Mouse (Mus musculus) CH12.LX (cell line): Measurements from ENCODE around the gene Gm10447. TPM values are rescaled to one million over a fixed set of nuclear protein-coding genes. Genes with fewer than 3 reads are reported as not detected.

Source experiments
- DNase-seq: peaks from one replicate; pipeline ENCODE4 v3.0.0-alpha.2; 2013; ENCODE audit errors: extremely low read depth
- H3K27ac ChIP-seq: 2 replicates; pipeline ENCODE4 v1.5.1; 2012; ENCODE audit warnings: low read depth, mild to moderate bottlenecking, control low read depth, moderate library complexity; ENCODE audit not compliant: insufficient read depth
- H3K27me3 ChIP-seq: replicated peaks from 2 replicates; pipeline ENCODE3; 2012; ENCODE audit warnings: inconsistent platforms
- H3K36me3 ChIP-seq, 2 experiments: replicated peaks in 1 of 2; 2 replicates each; pipeline versions ENCODE3 to v1.6.1; 2012; ENCODE audit warnings: inconsistent platforms in 1 of 2, low read length in 1 of 2, mild to moderate bottlenecking in 1 of 2, mixed read lengths in 1 of 2, moderate library complexity in 1 of 2; ENCODE audit not compliant: control insufficient read depth in 1 of 2, insufficient read depth in 1 of 2
- H3K4me1 ChIP-seq, 2 experiments: 2 replicates each; pipeline ENCODE4 v1.6.1; 2012; ENCODE audit warnings: inconsistent platforms in 1 of 2, moderate library complexity in 1 of 2; ENCODE audit not compliant: insufficient read depth in 2 of 2, control insufficient read depth in 1 of 2
- H3K4me2 ChIP-seq: 2 replicates; pipeline ENCODE4 v1.6.1; 2012; ENCODE audit warnings: low read depth, mild to moderate bottlenecking, control low read depth; ENCODE audit not compliant: poor library complexity, insufficient read depth, severe bottlenecking
- H3K4me3 ChIP-seq, 3 experiments: fragments of 150-350 bp in 1 of 3; sonication (generic) in 1 of 3; replicated peaks in 1 of 3; 2 replicates each; pipeline versions ENCODE3 to v1.5.1; 2011 to 2012; ENCODE audit warnings: low read depth in 2 of 3, low read length in 2 of 3, mild to moderate bottlenecking in 2 of 3, moderate library complexity in 2 of 3, control low read depth in 1 of 3, improper control_type of control experiment in 1 of 3, inconsistent platforms in 1 of 3, mixed read lengths in 1 of 3; ENCODE audit not compliant: poor library complexity in 1 of 3
- H3K79me2 ChIP-seq: replicated peaks from 2 replicates; pipeline ENCODE4 v1.6.1; 2012; ENCODE audit warnings: mild to moderate bottlenecking, moderate library complexity; ENCODE audit not compliant: control insufficient read depth, poor library complexity, insufficient read depth, severe bottlenecking; ENCODE audit errors: extremely low read depth
- H3K9ac ChIP-seq: 2 replicates; pipeline ENCODE4 v1.6.1; 2012; ENCODE audit warnings: low read depth, mild to moderate bottlenecking, control low read depth, moderate library complexity; ENCODE audit not compliant: insufficient read depth
- H3K9me3 ChIP-seq: replicated peaks from 2 replicates; pipeline ENCODE3; 2012; ENCODE audit warnings: low read length, inconsistent platforms, mixed read lengths
- BHLHE40 ChIP-seq: IDR thresholded peaks from 2 replicates; pipeline ENCODE4 v1.6.1; 2011; ENCODE audit warnings: mild to moderate bottlenecking, low read depth, low read length, improper control_type of control experiment
- CHD1 ChIP-seq: IDR thresholded peaks from 2 replicates; pipeline ENCODE4 v1.6.1; 2012; ENCODE audit warnings: low read depth, low read length, improper control_type of control experiment, inconsistent platforms
- CTCF ChIP-seq, 2 experiments: IDR thresholded peaks in 1 of 2; conservative IDR thresholded peaks in 1 of 2; 2 replicates each; pipeline ENCODE4 v1.5.1; 2011 to 2012; ENCODE audit warnings: low read depth in 2 of 2, low read length in 2 of 2, improper control_type of control experiment in 1 of 2, inconsistent platforms in 1 of 2, mild to moderate bottlenecking in 1 of 2, moderate library complexity in 1 of 2
- E2F4 ChIP-seq: IDR thresholded peaks from 2 replicates; pipeline ENCODE4 v1.6.1; 2011; ENCODE audit warnings: low read depth, low read length, improper control_type of control experiment; ENCODE audit not compliant: insufficient replicate concordance
- ELF1 ChIP-seq: IDR thresholded peaks from 2 replicates; pipeline ENCODE4 v1.6.1; 2014; ENCODE audit warnings: low read depth, mild to moderate bottlenecking, inconsistent platforms, low read length, improper control_type of control experiment
- EP300 ChIP-seq: IDR thresholded peaks from 2 replicates; pipeline ENCODE4 v1.6.1; 2011; ENCODE audit warnings: low read length, improper control_type of control experiment
- ETS1 ChIP-seq: conservative IDR thresholded peaks from 2 replicates; pipeline ENCODE4 v1.6.1; 2012; ENCODE audit warnings: low read depth, mild to moderate bottlenecking, inconsistent platforms, low read length, improper control_type of control experiment, moderate library complexity
- GABPA ChIP-seq: IDR thresholded peaks from 2 replicates; pipeline ENCODE4 v1.6.1; 2012; ENCODE audit warnings: low read depth, low read length, improper control_type of control experiment, inconsistent platforms; ENCODE audit not compliant: insufficient replicate concordance
- NRF1 ChIP-seq: IDR thresholded peaks from 2 replicates; pipeline ENCODE4 v1.6.1; 2014; ENCODE audit warnings: low read depth, mild to moderate bottlenecking, inconsistent platforms, low read length, improper control_type of control experiment, moderate library complexity
- SIN3A ChIP-seq: IDR thresholded peaks from 2 replicates; pipeline ENCODE4 v1.6.1; 2012; ENCODE audit warnings: low read length, improper control_type of control experiment, inconsistent platforms
- SMC3 ChIP-seq: IDR thresholded peaks from 2 replicates; pipeline ENCODE4 v1.6.1; 2011; ENCODE audit warnings: low read depth, low read length, improper control_type of control experiment
- TBP ChIP-seq: conservative IDR thresholded peaks from 2 replicates; pipeline ENCODE4 v1.6.1; 2011; ENCODE audit warnings: low read depth, low read length, improper control_type of control experiment
- TCF12 ChIP-seq: IDR thresholded peaks from 2 replicates; pipeline ENCODE4 v1.6.1; 2014; ENCODE audit warnings: low read depth, mild to moderate bottlenecking, inconsistent platforms, low read length, improper control_type of control experiment
- USF2 ChIP-seq: conservative IDR thresholded peaks from 2 replicates; pipeline ENCODE4 v1.6.1; 2011; ENCODE audit warnings: low read depth, low read length, improper control_type of control experiment
- ZKSCAN1 ChIP-seq: IDR thresholded peaks from 2 replicates; pipeline ENCODE4 v1.6.1; 2012; ENCODE audit warnings: low read depth, inconsistent platforms, low read length, improper control_type of control experiment, borderline replicate concordance
- dilution Hi-C: fragments of 300-500 bp; cut with MboI; formaldehyde crosslinking; loops from 2 replicates; pipeline ENCODE4 v1.14.3; 2020; ENCODE audit warnings: low sequenced_read_pairs; ENCODE audit not compliant: extremely low pct_unique_long_range_greater_than_20kb, extremely low pct_ligation_motif_present
- in situ Hi-C: fragments of 300-500 bp; cut with MboI; formaldehyde crosslinking; loops from 3 replicates; pipeline ENCODE4 v1.14.3; 2019; ENCODE audit warnings: low sequenced_read_pairs, low pct_ligation_motif_present, low pct_unique_long_range_greater_than_20kb, mixed read lengths
- polyA plus RNA-seq: library from polyadenylated mRNA; unstranded; fragments of >175 nt; gene quantifications from 2 replicates; pipeline ENCODE4 v1.2.1, GENCODE M21; 2012; ENCODE audit warnings: low read depth; ENCODE audit not compliant: insufficient read length
- total RNA-seq, 2 experiments: library from RNA; depleted of rRNA; stranded (reverse); fragments of 300-350 nt in 1 of 2; fragments of >200 nt in 1 of 2; gene quantifications; 2 replicates each; pipeline ENCODE4 v1.2.3; 2012 to 2014

Gm10447 gene
- total and polyA plus RNA-seq, 3 experiments: not detected

DNA sequence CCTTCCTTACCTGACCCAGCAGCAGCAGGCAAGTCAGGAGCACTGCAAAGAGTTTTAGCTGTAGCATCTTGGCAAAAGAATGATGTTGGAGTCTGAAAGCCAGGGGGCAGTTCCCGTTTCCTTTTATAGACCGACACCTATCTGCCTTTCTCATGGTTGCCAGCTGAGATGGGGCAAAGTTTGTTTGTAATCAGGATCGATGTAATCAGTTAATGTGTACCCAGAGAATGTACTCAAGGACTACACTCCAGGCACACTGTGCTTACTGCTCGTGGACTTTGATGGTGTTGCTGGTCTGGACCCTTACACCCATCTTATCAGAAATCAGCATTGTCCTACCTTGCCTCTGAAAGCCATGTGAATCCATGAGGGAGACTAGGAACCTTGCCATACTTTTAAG lies 33.9 kb downstream of the Gm10447 start, which contains the start of gene Leap2:
Gene Leap2, minus strand, starts transcription at position 135 of the 400 bp plus-strand sequence.
- Histone ChIP-seq H3K4me3 (no peak within 1 kb of the TSS), H3K79me2 (no peaks in the 10 kb centered on the region), H3K4me2 (no peak within 1 kb of the TSS), H3K27me3 (no peaks in the 10 kb centered on the region), H3K9me3 (no peaks in the 10 kb centered on the region), H3K36me3 (peaks cover 19 to 72% of the 10 kb centered on the region in 2 experiments), H3K9ac (no peak within 1 kb of the TSS), H3K4me1 (no peaks in the 10 kb centered on the region), H3K27ac (no peak within 1 kb of the TSS)
- no peak for DNase-seq
- dilution Hi-C loops (no loop called here), in situ Hi-C loops (no loop called here)
- no peak for TF ChIP-seq CTCF (conservative IDR thresholded peaks at IDR 0.05 in 1 of 2, IDR thresholded peaks at IDR 0.05 in 1 of 2; ENCODE audit: low read depth in 2 of 2, low read length in 2 of 2)
- no peak for TF ChIP-seq E2F4
- TF ChIP-seq TBP: no peak
- no peak for TF ChIP-seq BHLHE40

- H3K9ac ChIP-seq: no peak overlapping the region
- no peak for DNase-seq
- dilution Hi-C loops (no loop called here), in situ Hi-C loops (no loop called here)
- TF ChIP-seq ETS1 (no peak), GABPA (no peak), EP300 (no peak), TCF12 (no peak), NRF1 (no peak), SIN3A (no peak), ZKSCAN1 (no peak), ELF1 (no peak), SMC3 (no peak), E2F4 (no peak), USF2 (no peak), CHD1 (no peak)
- TF ChIP-seq, all 38 proteins: peak for 0
- no peaks in the 10 kb centered on the region for H3K4me1 ChIP-seq
- H3K36me3 ChIP-seq: peaks cover 58 to 89% of the 10 kb centered on the region in 2 experiments
- no peaks in the 10 kb centered on the region for H3K9me3 ChIP-seq
- no peaks in the 10 kb centered on the region for H3K27me3 ChIP-seq
- H3K27ac ChIP-seq: no peak overlapping the region
- H3K4me2 ChIP-seq: no peak overlapping the region
- H3K79me2 ChIP-seq: no peaks in the 10 kb centered on the region; the same call in 1 of the 2 replicates
- H3K4me3 ChIP-seq: no peak overlapping the region
Measured at GRCm38 (mm10) chr11:53418048-53418447, 38.9 kb downstream of the Gm10447 start.
